Mouse (Mus musculus) gastrocnemius, adult 2 months (tissue): ENCODE measurements around the gene Hdgf. TPM values are rescaled to one million over a fixed set of nuclear protein-coding genes. Genes with fewer than 3 reads are reported as not detected.
A peak's percentile ranks its signal among the peaks of the same experiment; 100 is the strongest.

Experiments used
- DNase-seq: peaks from one replicate; pipeline ENCODE4 v3.0.0; 2022
- H3K27ac ChIP-seq: fragments of 200-600 bp; 2 replicates; pipeline ENCODE4 v1.8.1; 2022; ENCODE audit warnings: mild to moderate bottlenecking
- H3K4me3 ChIP-seq: fragments of 200-600 bp; 2 replicates; pipeline ENCODE4 v1.8.1; 2022; ENCODE audit warnings: mild to moderate bottlenecking, moderate library complexity
- CTCF ChIP-seq: fragments of 200-600 bp; IDR thresholded peaks from 2 replicates; pipeline ENCODE4 v1.8.1; 2022; ENCODE audit warnings: antibody characterized with exemption, mild to moderate bottlenecking, moderate library complexity
- intact Hi-C: fragments of 180-260 bp; cut with DNase I; formaldehyde crosslinking; loops from one replicate; pipeline ENCODE4 v1.15.1; 2025
- total RNA-seq, 2 experiments: library from RNA; stranded (reverse); gene quantifications; 2 replicates each; pipeline ENCODE4 v1.2.3; 2021

Gene Hdgf
- total RNA-seq, 2 experiments from 2014 or later, result 212 to 228 TPM

DNA sequence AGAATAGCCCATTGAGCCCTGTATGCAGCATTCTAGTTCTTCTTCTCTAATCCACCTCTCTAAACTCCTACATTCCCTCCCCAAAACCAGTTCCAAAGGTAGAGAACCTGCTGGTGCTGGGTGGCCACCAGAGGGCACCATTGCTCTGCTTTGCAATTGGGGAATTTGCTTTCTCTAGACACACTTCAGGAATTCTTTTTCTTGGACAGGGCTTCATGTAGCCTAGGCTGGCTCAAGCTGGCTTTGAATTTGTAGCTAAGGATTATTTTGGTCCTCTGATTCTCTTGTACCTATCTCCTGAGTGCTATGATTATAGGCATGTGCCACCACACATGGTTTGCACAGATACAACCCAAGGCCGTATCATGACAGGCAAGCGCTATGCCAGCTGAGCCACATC, 29.7 kb downstream of the Hdgf start:
- H3K27ac ChIP-seq, result no peak overlapping the region
- peak; percentile 99 for TF ChIP-seq CTCF
- intact Hi-C loops, result loop anchor here (1.0 kb wide), 2 partner anchors 26 to 52 kb away; no protein-coding TSS in a partner anchor
- no peak overlapping the region for H3K4me3 ChIP-seq
- peak; percentile 86 for DNase-seq

GRCm38 (mm10) chr3:87940611-87941010, 34.5 kb downstream of the Hdgf start:
- Histone ChIP-seq H3K27ac (no peak overlapping the region), H3K4me3 (no peak overlapping the region)
- no peak for DNase-seq
- intact Hi-C loops, result no loop called here
- no peak for TF ChIP-seq CTCF

DNA sequence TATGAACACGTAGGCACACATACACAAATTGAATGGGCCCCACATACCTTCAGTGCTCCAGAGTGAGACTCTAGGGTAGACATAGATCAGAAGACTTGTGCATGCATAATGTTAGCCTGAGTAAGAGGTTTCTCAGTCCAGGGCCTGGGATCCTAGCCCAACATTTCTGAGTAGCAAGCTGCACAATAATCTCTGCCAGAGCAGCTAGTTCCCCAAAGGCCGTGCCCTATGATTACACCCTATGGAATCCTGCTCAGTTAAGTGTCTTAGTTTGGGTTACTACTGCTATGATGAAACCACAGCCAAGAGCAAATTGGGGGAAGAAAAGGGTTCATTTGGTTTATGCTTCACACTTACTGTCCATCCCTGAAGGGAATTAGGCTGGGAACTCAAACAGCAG, 36.4 kb downstream of the Hdgf start:
- no peak for TF ChIP-seq CTCF
- no peak overlapping the region for H3K27ac ChIP-seq
- no peak overlapping the region for H3K4me3 ChIP-seq
- intact Hi-C loops, result no loop called here
- DNase-seq, result no peak

DNA sequence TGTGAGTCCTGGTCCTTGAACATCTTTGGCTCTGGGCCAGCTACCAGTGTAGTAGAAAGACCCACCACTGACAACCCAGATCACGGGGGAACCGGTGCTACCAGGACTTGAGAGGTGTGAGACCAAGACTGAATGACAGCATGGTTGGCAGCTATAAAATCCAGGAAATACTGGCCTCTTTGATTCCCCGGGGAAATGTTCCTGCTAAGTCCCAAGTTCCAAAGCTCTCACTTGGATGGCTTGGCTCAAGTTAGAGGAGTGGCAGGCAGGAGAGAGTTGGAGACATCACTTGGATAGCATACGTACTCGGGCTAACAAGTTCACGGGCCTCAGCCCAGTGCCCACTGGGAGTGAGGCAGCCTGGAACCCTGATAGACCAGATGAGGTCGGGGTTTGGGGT, 37.5 kb downstream of the Hdgf start:
- no peak for DNase-seq
- Histone ChIP-seq H3K27ac (no peak overlapping the region), H3K4me3 (no peak overlapping the region)
- intact Hi-C loops, result no loop called here
- TF ChIP-seq CTCF, result no peak

DNA sequence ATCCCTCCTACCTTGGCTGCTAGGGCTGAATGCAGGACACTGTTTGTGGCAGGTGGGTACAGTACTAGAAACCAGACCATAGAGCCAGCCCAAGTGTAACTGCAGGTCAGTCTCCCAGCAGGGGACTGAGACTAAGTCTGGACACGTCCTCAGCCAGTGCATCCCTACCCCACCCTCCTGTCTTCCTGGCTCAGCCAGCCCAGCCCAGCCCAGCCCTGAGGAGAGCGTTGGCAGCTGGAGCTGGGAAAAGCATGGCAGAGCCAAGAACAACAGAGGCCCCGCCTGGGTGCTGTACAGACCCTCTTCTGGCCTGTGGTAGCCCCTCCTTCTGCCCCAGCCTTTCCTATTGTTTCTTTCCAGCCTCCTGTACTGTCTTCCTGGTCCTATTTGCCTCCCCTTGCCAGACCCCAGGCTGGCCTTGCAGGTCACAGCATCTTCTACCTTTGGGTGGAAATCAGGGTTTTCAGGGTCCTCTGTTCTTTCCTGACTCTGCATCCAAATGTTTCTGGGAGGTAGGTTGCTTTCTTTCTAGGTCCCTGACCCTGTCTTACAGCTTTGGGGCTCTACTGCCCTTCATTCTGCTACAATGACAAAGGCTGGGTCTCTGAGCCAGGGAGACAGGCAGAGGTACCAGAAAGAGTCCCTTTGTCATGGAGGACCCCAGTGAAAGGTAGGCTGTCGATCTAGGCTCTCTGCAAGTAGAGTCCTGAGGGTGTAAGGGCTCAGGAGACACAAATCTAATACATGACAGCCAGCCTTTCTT, 38.9 kb downstream of the Hdgf start:
- intact Hi-C loops, result no loop called here
- DNase-seq, result peak; percentile 54
- TF ChIP-seq CTCF, result no peak
- no peak overlapping the region for H3K4me3 ChIP-seq
- peak overlapping the region; percentile 31; the same call in 1 of the 2 replicates for H3K27ac ChIP-seq

DNA sequence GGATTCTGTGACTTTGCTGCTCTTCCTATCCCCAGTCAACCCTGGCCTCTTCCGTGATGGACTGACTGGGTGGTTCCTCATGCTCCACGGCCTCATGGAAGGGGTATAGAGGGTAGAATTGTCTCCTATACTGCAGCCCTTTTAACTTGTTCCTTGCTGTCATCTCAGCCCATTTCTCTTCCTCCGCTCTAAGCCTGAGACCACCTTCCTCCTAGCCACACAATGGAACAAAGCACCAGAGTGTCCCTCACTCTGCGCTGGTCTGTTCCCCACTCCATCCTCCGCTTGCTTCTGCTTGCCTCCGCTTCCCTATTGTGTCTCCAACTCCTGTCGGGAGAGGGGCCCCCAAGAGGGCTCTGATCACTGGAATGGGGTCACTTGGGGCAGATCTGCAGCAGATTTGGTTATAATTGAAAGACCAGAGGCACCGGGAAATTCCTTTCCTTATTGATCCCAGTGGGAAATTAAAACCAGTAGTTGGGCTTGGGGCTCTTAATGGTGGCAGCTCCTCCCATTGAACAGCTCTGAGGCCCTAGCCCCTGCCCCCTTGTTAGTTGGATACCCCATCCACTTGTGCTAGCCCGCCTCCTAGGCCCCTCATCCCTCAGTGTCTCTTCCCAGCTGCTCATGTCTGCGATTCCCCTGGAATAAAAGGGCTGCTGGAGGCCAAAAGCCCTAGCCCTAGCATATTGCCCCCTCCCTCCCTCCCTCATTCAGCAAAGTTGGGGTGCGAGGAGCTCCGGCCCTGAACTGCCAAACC, 39.8 kb downstream of the Hdgf start:
- intact Hi-C loops, result no loop called here
- no peak overlapping the region for H3K4me3 ChIP-seq
- DNase-seq, result no peak
- H3K27ac ChIP-seq, result 0 out of 2 replicates have a peak overlapping the region, but pooled peaks have one; percentile 8
- TF ChIP-seq CTCF, result no peak

- no peak for TF ChIP-seq CTCF
- H3K27ac ChIP-seq, result no peak overlapping the region
- H3K4me3 ChIP-seq, result no peak overlapping the region
- intact Hi-C loops, result no loop called here
- no peak for DNase-seq
These were observed 40.4 kb downstream of the Hdgf start for GRCm38 (mm10) chr3:87946541-87946860.

DNA sequence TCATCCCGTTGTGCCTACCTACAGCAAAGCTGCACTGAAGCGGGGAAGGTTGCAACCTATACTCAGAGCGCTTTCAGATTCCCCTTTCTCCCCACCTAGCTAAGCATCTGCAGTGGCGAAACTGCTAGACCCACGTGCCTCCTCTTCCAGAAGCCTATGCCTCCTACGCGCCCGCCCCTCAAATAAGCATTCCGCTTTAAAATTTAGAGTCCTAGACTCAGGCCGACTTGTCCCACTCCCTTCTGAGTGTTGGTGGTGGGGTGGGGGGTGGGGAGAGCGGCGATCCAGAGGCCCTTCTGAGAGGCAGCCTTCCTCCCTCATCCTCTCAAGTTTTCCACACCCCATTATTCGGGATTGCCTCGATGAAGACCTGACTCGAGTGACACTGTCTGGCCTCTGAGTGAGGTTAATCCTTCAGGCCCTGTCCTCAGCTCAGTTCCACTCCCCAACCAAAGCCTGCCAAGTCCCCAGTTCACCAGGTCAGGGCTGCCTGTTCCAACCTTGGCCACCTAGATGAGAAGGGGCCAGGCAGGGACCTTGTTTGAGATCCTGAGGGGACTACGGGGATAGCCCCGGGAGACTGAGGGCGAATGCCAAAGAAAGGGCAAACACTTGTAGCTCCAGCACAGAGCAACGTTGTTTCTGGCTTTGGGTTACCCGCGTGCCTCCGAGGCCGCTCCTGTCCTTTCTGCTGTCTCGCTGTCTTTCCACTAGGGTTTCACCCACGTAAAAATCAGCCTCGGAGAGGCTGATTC, 41.1 kb downstream of the Hdgf start:
- intact Hi-C loops, result no loop called here

DNA sequence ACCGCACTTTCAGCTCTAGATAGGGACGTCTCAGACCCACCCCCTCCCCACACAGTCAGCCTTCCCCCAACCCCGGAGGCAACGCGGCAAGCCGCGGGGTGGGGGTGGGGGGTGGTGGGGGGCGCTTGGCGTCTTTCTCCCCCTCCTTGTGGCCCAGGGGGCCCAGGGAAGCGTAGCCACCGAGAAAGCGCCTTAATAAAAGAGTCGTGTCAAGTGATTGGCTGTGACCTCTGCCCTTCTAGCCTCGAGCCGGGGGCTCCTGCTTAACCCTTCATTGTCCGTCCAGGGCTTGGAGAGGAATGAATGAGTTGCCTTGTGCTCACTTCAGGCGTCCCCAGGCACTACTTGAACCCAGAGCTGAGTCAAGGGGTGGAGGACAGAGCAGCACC, 41.7 kb downstream of the Hdgf start:
- no peak for DNase-seq
- no peak for TF ChIP-seq CTCF
- Histone ChIP-seq H3K4me3 (peak overlapping the region; percentile 47), H3K27ac (no peak overlapping the region)
- intact Hi-C loops, result no loop called here

More for the DNA sequence above, 41.1 kb downstream of the Hdgf start:
- Histone ChIP-seq H3K27ac (no peak overlapping the region), H3K4me3 (peak overlapping the region; percentile 47)
- DNase-seq, result no peak
- TF ChIP-seq CTCF, result no peak

DNA sequence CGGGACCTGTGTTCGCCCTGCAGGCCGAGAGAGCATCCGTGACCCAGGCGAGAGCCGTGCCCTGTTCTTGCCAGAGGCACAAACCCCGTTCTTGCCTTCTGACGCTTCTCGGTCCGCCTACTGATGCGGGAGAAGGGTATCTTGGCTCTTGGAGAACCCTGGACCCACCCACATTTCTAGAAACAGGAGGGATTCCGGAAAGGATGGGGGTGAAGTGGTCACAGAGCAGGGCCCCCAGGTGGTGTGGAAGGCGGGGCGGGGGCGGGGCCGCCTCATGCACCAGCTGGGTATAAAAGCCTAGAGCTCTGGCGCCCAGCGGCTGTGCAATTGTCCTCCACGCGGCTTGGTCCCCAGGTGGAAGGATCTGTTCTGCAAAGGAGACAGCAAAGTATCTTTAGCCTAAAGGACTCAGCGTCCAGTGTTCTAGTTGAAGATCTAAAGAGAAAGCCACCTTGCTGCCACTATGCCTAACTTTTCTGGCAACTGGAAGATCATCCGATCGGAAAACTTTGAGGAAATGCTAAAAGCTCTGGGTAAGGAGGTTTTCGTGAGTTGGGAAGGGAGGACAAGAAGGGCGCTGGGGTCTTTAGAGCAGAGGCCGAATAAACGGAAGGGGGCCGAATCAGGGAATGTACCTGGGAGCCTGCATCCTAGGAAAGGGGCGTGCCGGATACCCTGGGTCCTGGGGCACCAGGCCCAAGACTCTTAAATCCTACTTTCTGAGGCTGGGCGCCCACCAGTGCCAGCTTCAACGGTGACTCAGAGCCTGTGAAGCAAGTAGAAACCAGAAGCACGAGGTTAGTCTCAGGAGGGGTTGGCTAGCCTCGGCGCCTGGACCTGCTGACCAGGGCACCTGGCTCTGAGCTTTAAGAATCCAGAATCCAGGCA, 42.5 kb downstream of the Hdgf start, which contains the start of gene Crabp2:
TSS of gene Crabp2 (plus strand) at position 289 of the 888 bp plus-strand sequence.
- no peak for TF ChIP-seq CTCF
- no peak for DNase-seq
- Histone ChIP-seq H3K4me3 (peak within 1 kb of the TSS; percentile 47), H3K27ac (no peak within 1 kb of the TSS)
- intact Hi-C loops, result no loop called here

- DNase-seq, result no peak
- Histone ChIP-seq H3K27ac (no peak overlapping the region), H3K4me3 (no peak overlapping the region)
- no peak for TF ChIP-seq CTCF
- intact Hi-C loops, result no loop called here
These were observed 43.3 kb downstream of the Hdgf start for GRCm38 (mm10) chr3:87949266-87949954.
